Mouse (Mus musculus) embryo, embryonic 11.5 days (tissue): ENCODE measurements at regions not wholly inside any gene's neighbourhood (a gene's known extent, or its start where the extent isn't known, plus 50 kb on each side); places are given as distances from the start of the nearest gene placed in this dataset.
"Not testable (repeated sequence)": the region's sequence is repeated elsewhere in the genome, so short reads cannot be mapped to it uniquely, and the experiment has no call there.

Experiments used
- DNase-seq: peaks from one replicate; pipeline ENCODE4 v3.0.0-alpha.2; 2012; ENCODE audit warnings: low read depth, low spot score

- DNase-seq = no peak
These were observed 180.1 kb downstream of the Lyplal1 start for GRCm38 (mm10) chr1:185937026-185937425.

GRCm38 (mm10) chr1:185939914-185940313 lies 177.2 kb downstream of the Lyplal1 start:
- no peak for DNase-seq

GRCm38 (mm10) chr1:185940511-185940910 lies 176.6 kb downstream of the Lyplal1 start:
- DNase-seq = no peak

GRCm38 (mm10) chr1:185951163-185951562 lies 165.9 kb downstream of the Lyplal1 start:
- DNase-seq = no peak

- DNase-seq = not testable (repeated sequence)
These were observed 161.3 kb downstream of the Lyplal1 start for GRCm38 (mm10) chr1:185955821-185956220.

GRCm38 (mm10) chr1:185957557-185957956 lies 159.6 kb downstream of the Lyplal1 start:
- DNase-seq = no peak

- no peak for DNase-seq
These were observed 158.8 kb downstream of the Lyplal1 start for GRCm38 (mm10) chr1:185958276-185958675.

- no peak for DNase-seq
These were observed 154.5 kb downstream of the Lyplal1 start for GRCm38 (mm10) chr1:185962606-185963005.

- DNase-seq = no peak
These were observed 153.3 kb downstream of the Lyplal1 start for GRCm38 (mm10) chr1:185963773-185964172.

GRCm38 (mm10) chr1:185964426-185964825 lies 152.7 kb downstream of the Lyplal1 start:
- DNase-seq = no peak

GRCm38 (mm10) chr1:185967227-185967626 lies 149.9 kb downstream of the Lyplal1 start:
- DNase-seq = no peak

- no peak for DNase-seq
These were observed 149.3 kb downstream of the Lyplal1 start for GRCm38 (mm10) chr1:185967816-185968215.

GRCm38 (mm10) chr1:185968642-185969041 lies 148.5 kb downstream of the Lyplal1 start:
- DNase-seq = no peak

- DNase-seq = no peak
These were observed 147.9 kb downstream of the Lyplal1 start for GRCm38 (mm10) chr1:185969231-185969630.

GRCm38 (mm10) chr1:185977075-185977474 lies 140.0 kb downstream of the Lyplal1 start:
- no peak for DNase-seq

- no peak for DNase-seq
These were observed 127.7 kb downstream of the Lyplal1 start for GRCm38 (mm10) chr1:185989432-185989831.

- DNase-seq = not testable (repeated sequence)
These were observed 117.0 kb downstream of the Lyplal1 start for GRCm38 (mm10) chr1:186000066-186000465.

- no peak for DNase-seq
These were observed 103.7 kb downstream of the Lyplal1 start for GRCm38 (mm10) chr1:186013413-186013812.

GRCm38 (mm10) chr1:186014166-186014565 lies 102.9 kb downstream of the Lyplal1 start:
- DNase-seq = no peak

- no peak for DNase-seq
These were observed 101.1 kb downstream of the Lyplal1 start for GRCm38 (mm10) chr1:186015831-186016561.

GRCm38 (mm10) chr1:186017547-186017946 lies 99.6 kb downstream of the Lyplal1 start:
- no peak for DNase-seq

GRCm38 (mm10) chr1:186019511-186019910 lies 97.6 kb downstream of the Lyplal1 start:
- no peak for DNase-seq

GRCm38 (mm10) chr1:186031951-186032350 lies 85.2 kb downstream of the Lyplal1 start:
- no peak for DNase-seq

- DNase-seq = no peak
These were observed 82.7 kb downstream of the Lyplal1 start for GRCm38 (mm10) chr1:186034443-186034842.
